Mouse (Mus musculus) liver, embryonic 14.5 days (tissue): ENCODE results near the gene Gm28041.

ENCODE experiments used
- CTCF ChIP-seq: IDR thresholded peaks from 2 replicates; pipeline ENCODE4 v1.5.1; 2016; ENCODE audit warnings: antibody characterized with exemption, low read depth, control low read depth
- EP300 ChIP-seq: IDR thresholded peaks from 2 replicates; pipeline ENCODE4 v1.6.1; 2016; ENCODE audit warnings: antibody characterized with exemption, low read depth

DNA sequence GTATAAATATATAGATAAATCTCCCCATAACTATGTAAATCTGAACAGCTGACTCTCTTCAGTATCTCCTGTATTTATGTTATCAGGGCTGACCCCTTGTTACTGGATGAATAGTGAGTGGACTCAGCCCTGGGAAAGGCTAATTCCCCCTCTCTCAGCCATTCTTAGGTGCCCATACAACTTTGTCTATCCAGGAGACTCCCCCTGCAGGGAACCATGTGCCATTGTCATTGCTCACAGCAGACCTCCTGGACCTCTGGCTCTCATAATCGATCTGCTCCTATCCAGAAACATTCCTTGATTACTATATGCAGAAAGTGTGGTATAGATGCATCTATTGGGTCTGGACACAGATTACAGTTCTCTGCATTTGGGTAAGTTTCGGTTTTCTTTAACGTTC lies 41.3 kb upstream of the Gm28041 start:
- TF ChIP-seq EP300, result no peak
- 0 out of 2 replicates have a peak, but pooled peaks have one; percentile 11 for TF ChIP-seq CTCF
